Mouse (Mus musculus) lung, adult 2 months (tissue): ENCODE data around the gene Rarg. TPM values are rescaled to one million over a fixed set of nuclear protein-coding genes. Genes with fewer than 3 reads are reported as not detected.

Source experiments
- DNase-seq: peaks from one replicate; pipeline ENCODE4 v3.0.0; 2022
- H3K4me1 ChIP-seq: fragments of 200-500 bp; 2 replicates; pipeline ENCODE4 v1.6.1; 2011; ENCODE audit warnings: low read length; ENCODE audit not compliant: control insufficient read depth, insufficient read depth
- H3K4me3 ChIP-seq: fragments of 200-500 bp; replicated peaks from 2 replicates; pipeline ENCODE3; 2011; ENCODE audit warnings: low read depth, mild to moderate bottlenecking, control low read depth, low read length; ENCODE audit errors: extremely low read depth
- CTCF ChIP-seq: fragments of 200-500 bp; IDR thresholded peaks from 2 replicates; pipeline ENCODE4 v1.5.1; 2011; ENCODE audit warnings: mild to moderate bottlenecking, low read length, control low read depth; ENCODE audit not compliant: insufficient read depth
- POLR2A ChIP-seq: fragments of 200-500 bp; IDR thresholded peaks from 2 replicates; pipeline ENCODE4 v1.6.1; 2011; ENCODE audit warnings: low read depth, mild to moderate bottlenecking, control low read depth, low read length, borderline replicate concordance; ENCODE audit errors: extremely low read depth
- whole genome bisulfite sequencing: fragments of 180-500 bp; shearing (Covaris S2); methylation state at CpG from one replicate; pipeline ENCODE4 v1.1.7; 2018; 5-methylcytosine and 5-hydroxymethylcytosine counted together
- polyA plus RNA-seq: library from polyadenylated mRNA; depleted of rRNA; stranded (reverse); fragments of >200 nt; gene quantifications from 2 replicates; pipeline ENCODE4 v1.2.3, GENCODE M21; 2012

Gene Rarg
- polyA plus RNA-seq, 1 experiment, result 75.1 TPM

DNA sequence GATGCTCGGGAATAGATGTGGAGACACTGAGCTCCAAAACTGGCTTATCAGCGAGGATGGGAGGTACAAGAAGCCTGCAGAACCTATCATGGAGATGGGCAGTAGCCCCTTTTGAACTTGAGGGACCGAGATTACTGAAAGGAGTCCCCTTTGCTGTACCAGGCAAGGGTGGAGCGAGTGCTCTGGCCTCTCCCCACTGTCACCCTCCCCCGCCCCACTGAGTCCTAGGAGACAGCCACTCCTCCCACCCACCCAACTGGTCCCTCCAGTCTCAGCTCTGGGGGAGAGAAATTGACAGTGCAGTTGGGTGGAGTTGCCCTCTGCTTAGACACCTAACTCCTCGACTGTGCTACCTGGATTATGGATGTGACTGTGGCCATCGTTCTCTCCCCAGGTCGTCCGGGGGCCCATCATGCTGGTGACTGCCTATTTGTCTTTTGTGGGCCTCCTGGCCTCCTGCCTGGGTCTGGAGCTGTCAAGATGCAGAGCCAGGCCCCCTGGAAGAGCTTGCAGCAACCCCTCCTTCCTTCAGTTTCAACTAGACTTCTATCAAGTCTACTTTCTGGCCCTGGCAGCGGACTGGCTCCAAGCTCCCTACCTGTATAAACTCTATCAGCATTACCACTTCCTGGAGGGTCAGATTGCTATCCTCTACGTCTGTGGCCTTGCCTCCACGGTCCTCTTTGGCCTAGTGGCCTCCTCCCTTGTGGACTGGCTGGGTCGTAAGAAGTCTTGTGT is 22.6 kb upstream of the Rarg start:
- TF ChIP-seq POLR2A, result no peak
- no peak for TF ChIP-seq CTCF
- peak overlapping the region; percentile 88 for H3K4me3 ChIP-seq
- WGBS, result 18% methylated on average over 13 of the region's 13 CpGs
- peaks cover 4% of the 10 kb centered on the region; the same call in 1 of the 2 replicates for H3K4me1 ChIP-seq
- DNase-seq, result no peak

DNA sequence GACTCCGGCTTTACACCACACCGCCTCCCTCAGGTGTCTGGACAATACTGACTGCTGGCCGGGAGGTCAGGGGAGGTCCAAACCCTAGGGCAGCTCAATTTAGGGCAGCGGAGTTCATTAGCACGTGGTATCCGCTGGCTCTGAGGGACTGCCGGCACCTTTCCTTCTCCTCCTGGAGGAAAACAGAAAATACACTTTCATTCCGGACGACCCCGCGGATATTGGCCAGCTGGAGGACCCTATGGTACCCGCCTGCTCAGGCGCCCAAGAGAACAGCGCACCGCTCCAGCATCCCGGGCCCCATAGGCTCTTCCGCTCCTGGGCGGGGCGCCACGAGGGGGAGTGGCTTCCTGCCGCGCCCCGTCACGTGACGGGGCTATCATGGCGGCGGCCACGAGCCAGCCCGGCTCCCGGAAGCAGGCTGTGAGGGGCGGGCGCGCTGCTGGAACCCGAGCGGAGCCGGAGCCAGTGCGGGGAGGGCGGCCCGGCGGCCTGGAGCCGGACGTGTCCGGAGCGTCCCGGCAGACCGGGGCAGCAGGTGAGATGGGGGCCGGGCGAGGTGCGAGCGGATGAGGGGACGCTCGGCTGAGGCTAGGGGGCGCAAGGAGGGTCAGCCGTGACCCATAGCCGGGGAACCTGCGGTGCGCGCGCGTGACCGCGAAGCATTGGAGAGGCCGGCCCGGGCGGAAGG is 21.9 kb upstream of the Rarg start, which contains the start of gene Mfsd5:
Gene Mfsd5 (plus strand): TSS at position 363 of the 691 bp plus-strand sequence.
- peak; percentile 82 for DNase-seq
- TF ChIP-seq POLR2A (peak; percentile 90), CTCF (peak; percentile 26; the same call in 1 of the 2 replicates)
- Histone ChIP-seq H3K4me3 (peak within 1 kb of the TSS; percentile 88), H3K4me1 (peaks cover 4% of the 10 kb centered on the region; the same call in 1 of the 2 replicates)
- under 1% methylated on average over 65 of the region's 65 CpGs for WGBS

DNA sequence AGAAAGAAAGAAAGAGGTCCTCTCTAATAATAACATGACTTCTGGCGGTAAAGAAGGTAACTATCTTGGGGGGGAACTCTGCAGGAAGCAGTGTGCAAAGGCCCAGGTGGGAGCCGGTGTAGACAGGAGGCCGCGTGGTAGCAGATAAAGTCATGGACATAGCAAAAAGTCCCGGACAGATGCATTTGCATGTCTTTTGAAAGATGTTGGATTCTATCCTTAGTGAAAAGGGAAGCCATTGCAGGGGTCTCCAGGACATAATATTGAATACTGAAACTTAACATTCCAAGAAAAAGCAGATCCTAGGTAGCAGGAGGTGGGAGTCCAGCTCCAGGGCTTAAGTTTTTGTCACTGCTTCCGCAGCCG is 21.4 kb upstream of the Rarg start:
- TF ChIP-seq CTCF, result no peak
- no peak for TF ChIP-seq POLR2A
- peaks cover 2% of the 10 kb centered on the region; the same call in 1 of the 2 replicates for H3K4me1 ChIP-seq
- H3K4me3 ChIP-seq, result peak overlapping the region; percentile 77
- DNase-seq, result no peak
- 34% methylated on average over 7 of the region's 7 CpGs for WGBS

GRCm38 (mm10) chr15:102273982-102274716 is 16.8 kb upstream of the Rarg start:
- TF ChIP-seq POLR2A (no peak), CTCF (no peak)

DNA sequence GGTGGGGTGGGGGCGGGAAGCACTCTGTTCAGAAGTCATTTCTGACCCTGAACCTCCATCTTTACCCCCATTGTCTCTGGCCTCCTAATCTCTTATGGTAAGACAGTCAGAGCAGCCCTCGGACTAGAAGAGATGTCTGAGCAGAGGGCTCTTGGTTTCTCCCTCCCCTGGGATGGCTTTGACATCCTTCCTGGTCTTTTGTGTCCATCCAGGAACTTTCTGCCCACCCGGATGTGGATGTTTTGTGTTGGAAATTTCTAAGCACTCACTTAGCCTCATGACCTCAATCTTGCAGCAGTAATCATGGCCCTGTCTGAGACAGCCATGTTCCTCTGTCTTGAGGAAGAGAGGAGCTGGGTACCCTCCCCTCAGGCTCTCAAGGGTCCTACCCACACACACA is 14.1 kb upstream of the Rarg start:
- WGBS, result 27% methylated on average over 3 of the region's 3 CpGs
- H3K4me3 ChIP-seq, result no peak overlapping the region
- no peak for DNase-seq
- H3K4me1 ChIP-seq, result peaks cover 5% of the 10 kb centered on the region; the same call in 1 of the 2 replicates
- no peak for TF ChIP-seq CTCF
- TF ChIP-seq POLR2A, result no peak

More at GRCm38 (mm10) chr15:102273982-102274716, 16.8 kb upstream of the Rarg start:
- Histone ChIP-seq H3K4me3 (no peak overlapping the region), H3K4me1 (peaks cover 5% of the 10 kb centered on the region; the same call in 1 of the 2 replicates)
- DNase-seq, result no peak
- 72% methylated on average over 6 of the region's 6 CpGs for WGBS

- TF ChIP-seq CTCF (no peak), POLR2A (no peak)
- Histone ChIP-seq H3K4me3 (peak within 1 kb of the TSS; percentile 13), H3K4me1 (peaks cover 5% of the 10 kb centered on the region; the same call in 1 of the 2 replicates)
- 44% methylated on average over 21 of the region's 21 CpGs for WGBS
- DNase-seq, result no peak
Measured at GRCm38 (mm10) chr15:102270274-102270960, 13.1 kb upstream of the Rarg start, which contains the start of gene Gm9918. TSS of gene Gm9918 (plus strand) at chr15:102270563.

GRCm38 (mm10) chr15:102265548-102265947 is 8.2 kb upstream of the Rarg start:
- no peak overlapping the region for H3K4me3 ChIP-seq
- TF ChIP-seq POLR2A (no peak), CTCF (peak; percentile 20; the same call in 1 of the 2 replicates)
- DNase-seq, result no peak
- 91% methylated on average over 5 of the region's 5 CpGs for WGBS
- H3K4me1 ChIP-seq, result no peaks in the 10 kb centered on the region

DNA sequence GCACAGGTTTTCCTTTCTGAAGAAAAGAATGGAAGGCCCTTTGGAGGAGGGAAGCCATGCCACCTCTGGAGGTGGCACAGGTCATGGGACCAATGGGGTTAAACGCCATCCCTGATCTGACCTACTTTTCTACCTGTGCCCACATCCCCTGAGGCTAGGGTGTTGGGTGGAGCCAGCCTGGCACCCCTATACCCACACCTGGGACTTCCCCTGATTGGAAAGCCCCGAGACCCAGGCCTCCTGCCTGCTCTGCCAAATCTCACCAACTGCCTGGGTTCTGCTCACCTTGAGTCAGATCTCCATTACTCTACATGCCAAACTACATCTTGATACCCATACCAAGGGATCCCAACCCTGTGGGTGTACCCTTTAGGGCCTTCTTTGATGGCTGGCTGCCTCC is 5.7 kb upstream of the Rarg start:
- Histone ChIP-seq H3K4me3 (no peak overlapping the region), H3K4me1 (peaks cover 3% of the 10 kb centered on the region; the same call in 1 of the 2 replicates)
- no peak for DNase-seq
- WGBS, result 73% methylated on average over 2 of the region's 2 CpGs
- no peak for TF ChIP-seq POLR2A
- no peak for TF ChIP-seq CTCF

DNA sequence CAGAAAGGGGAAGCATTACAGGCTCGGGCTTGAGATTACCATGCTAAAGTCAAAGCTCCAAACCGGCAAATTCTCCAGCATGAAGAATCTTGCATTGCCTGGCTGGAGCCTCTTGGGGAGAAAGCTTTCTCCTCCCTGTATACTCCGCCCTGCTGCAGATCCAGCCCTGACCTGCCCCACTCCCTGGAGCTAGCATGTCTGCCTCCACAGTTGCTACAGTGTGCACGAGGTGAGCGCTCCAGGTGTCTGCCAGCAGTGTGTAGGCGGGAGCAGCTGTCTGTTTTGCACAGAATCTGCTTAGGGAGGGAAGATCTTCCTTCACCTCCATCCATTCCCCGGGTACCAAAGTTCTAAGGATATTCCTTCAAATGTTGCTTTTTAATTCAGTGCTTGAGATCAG is 5.3 kb upstream of the Rarg start:
- Histone ChIP-seq H3K4me1 (peaks cover 7% of the 10 kb centered on the region; the same call in 1 of the 2 replicates), H3K4me3 (no peak overlapping the region)
- no peak for TF ChIP-seq CTCF
- no peak for TF ChIP-seq POLR2A
- DNase-seq, result no peak
- 51% methylated on average over 7 of the region's 7 CpGs for WGBS
